Mouse (Mus musculus): ENCODE data around the gene Ptprd. TPM values are rescaled to one million over a fixed set of nuclear protein-coding genes. Genes with fewer than 3 reads are reported as not detected.

The Ptprd gene
- polyA plus RNA-seq, 1 experiment = 0.15 TPM

DNA sequence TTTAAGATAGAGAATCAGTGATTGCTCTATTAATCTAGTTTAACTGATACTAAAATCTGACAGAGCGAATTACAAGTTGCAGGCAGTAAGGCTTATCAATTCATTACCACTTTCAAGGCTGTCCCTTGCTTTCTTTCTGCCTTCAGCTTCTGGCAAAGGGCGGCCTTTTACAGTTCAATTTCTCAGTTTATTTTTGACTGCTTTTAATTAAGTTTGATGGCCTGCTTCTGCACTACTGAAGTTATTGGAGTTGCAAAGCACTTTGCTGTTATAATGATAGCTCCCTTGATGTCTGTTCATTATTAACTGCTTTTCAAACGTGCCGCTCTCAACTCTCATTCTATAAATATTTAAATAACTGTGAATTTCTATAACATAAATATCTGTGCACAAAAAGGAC, 673.9 kb downstream of the Ptprd start:
- H3K4me3 ChIP-seq (ENCODE audit: extremely low read depth, insufficient read depth, insufficient read length) = no peak overlapping the region
- TF ChIP-seq CTCF (IDR thresholded peaks at IDR 0.05; ENCODE audit: extremely low read depth, insufficient read depth, insufficient read length, insufficient replicate concordance) (no peak), POLR2A (IDR thresholded peaks at IDR 0.05; ENCODE audit: low read depth, low read length) (no peak)
- H3K27me3 ChIP-seq (ENCODE audit: control insufficient read depth, insufficient read depth, low read length) = no peaks in the 10 kb centered on the region
- no peaks in the 10 kb centered on the region for H3K4me1 ChIP-seq (ENCODE audit: control insufficient read depth, insufficient read depth, insufficient read length)
- H3K27ac ChIP-seq (ENCODE audit: insufficient read depth, low read length) = no peak overlapping the region
- H3K36me3 ChIP-seq (ENCODE audit: control insufficient read depth, insufficient read depth, low read length) = no peaks in the 10 kb centered on the region
- no peak for DNase-seq (ENCODE audit: low read depth in 1 of 2, low spot score in 2 of 2)
- WGBS = 91% methylated on average over 4 of the region's 4 CpGs

DNA sequence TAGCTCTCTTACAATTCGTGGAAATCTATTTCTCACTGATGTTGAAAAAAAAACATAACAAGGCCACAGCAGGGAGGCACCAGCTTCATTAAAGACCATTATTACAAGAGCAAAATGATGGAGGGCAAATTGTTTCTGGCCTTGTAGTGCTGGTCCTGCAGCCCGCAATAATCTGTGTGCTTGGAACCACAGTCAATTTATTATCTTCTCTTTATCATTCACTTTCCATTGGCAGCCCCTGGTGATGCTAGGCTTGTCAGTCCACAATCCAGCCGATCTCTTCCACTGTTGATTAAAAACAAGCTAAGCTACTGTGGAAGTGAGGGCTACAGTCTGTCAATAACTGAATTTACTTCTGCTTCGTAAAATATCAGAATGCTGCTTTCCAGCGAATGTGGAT, 674.4 kb downstream of the Ptprd start:
- no peaks in the 10 kb centered on the region for H3K27me3 ChIP-seq (ENCODE audit: control insufficient read depth, insufficient read depth, low read length)
- no peak overlapping the region for H3K4me3 ChIP-seq (ENCODE audit: extremely low read depth, insufficient read depth, insufficient read length)
- H3K4me1 ChIP-seq (ENCODE audit: control insufficient read depth, insufficient read depth, insufficient read length) = no peaks in the 10 kb centered on the region
- no peak overlapping the region for H3K27ac ChIP-seq (ENCODE audit: insufficient read depth, low read length)
- TF ChIP-seq CTCF (IDR thresholded peaks at IDR 0.05; ENCODE audit: extremely low read depth, insufficient read depth, insufficient read length, insufficient replicate concordance) (no peak), POLR2A (IDR thresholded peaks at IDR 0.05; ENCODE audit: low read depth, low read length) (no peak)
- no peak for DNase-seq (ENCODE audit: low read depth in 1 of 2, low spot score in 2 of 2)
- 85% methylated on average over 5 of the region's 5 CpGs for WGBS
- no peaks in the 10 kb centered on the region for H3K36me3 ChIP-seq (ENCODE audit: control insufficient read depth, insufficient read depth, low read length)

DNA sequence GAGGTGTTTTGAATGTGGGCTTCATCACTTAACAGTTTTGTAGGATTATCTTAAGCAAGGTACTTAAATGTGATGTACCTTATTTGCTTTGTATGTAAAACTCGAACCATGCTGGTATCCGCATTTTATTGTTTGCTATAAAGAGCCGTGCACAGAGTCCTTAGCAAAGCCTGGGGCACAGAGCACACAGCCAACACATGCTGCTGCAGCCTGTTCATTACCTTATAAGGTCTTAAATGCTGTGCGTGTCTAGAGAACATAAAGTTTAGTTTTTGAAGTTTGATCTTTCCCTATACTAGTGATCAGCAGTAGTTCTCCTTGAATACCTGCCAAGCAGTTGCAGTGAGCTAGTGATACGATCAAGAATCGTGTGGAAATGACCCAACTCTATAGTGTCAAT, 676.2 kb downstream of the Ptprd start:
- Histone ChIP-seq H3K27me3 (ENCODE audit: control insufficient read depth, insufficient read depth, low read length) (no peaks in the 10 kb centered on the region), H3K27ac (ENCODE audit: insufficient read depth, low read length) (no peak overlapping the region), H3K36me3 (ENCODE audit: control insufficient read depth, insufficient read depth, low read length) (no peaks in the 10 kb centered on the region), H3K4me1 (ENCODE audit: control insufficient read depth, insufficient read depth, insufficient read length) (no peaks in the 10 kb centered on the region), H3K4me3 (ENCODE audit: extremely low read depth, insufficient read depth, insufficient read length) (no peak overlapping the region)
- DNase-seq (ENCODE audit: low read depth in 1 of 2, low spot score in 2 of 2) = no peak
- 90% methylated on average over 6 of the region's 6 CpGs for WGBS
- TF ChIP-seq CTCF (IDR thresholded peaks at IDR 0.05; ENCODE audit: extremely low read depth, insufficient read depth, insufficient read length, insufficient replicate concordance) (no peak), POLR2A (IDR thresholded peaks at IDR 0.05; ENCODE audit: low read depth, low read length) (no peak)

DNA sequence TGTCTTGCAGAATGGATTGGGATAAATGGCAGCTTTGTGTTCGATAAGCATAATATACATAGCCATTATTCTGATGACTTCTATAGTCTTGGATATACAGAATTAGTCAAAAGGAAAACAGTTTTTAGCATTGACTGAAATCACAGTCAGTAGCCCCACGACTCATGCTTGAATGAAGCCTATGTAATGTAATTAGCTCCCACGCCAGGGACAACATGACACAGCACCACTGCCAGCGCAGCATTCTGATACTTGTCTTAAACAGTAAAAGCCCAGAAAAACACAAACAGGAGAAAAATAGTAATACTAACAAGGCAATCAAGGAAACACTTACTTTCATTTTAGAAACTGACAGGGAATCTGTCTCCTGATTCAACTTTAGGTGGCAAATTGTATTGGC, 677.2 kb downstream of the Ptprd start:
- 85% methylated on average over 4 of the region's 4 CpGs for WGBS
- Histone ChIP-seq H3K27ac (ENCODE audit: insufficient read depth, low read length) (no peak overlapping the region), H3K27me3 (ENCODE audit: control insufficient read depth, insufficient read depth, low read length) (no peaks in the 10 kb centered on the region), H3K36me3 (ENCODE audit: control insufficient read depth, insufficient read depth, low read length) (no peaks in the 10 kb centered on the region), H3K4me1 (ENCODE audit: control insufficient read depth, insufficient read depth, insufficient read length) (no peaks in the 10 kb centered on the region), H3K4me3 (ENCODE audit: extremely low read depth, insufficient read depth, insufficient read length) (no peak overlapping the region)
- TF ChIP-seq CTCF (IDR thresholded peaks at IDR 0.05; ENCODE audit: extremely low read depth, insufficient read depth, insufficient read length, insufficient replicate concordance) (no peak), POLR2A (IDR thresholded peaks at IDR 0.05; ENCODE audit: low read depth, low read length) (no peak)
- DNase-seq (ENCODE audit: low read depth in 1 of 2, low spot score in 2 of 2) = no peak

DNA sequence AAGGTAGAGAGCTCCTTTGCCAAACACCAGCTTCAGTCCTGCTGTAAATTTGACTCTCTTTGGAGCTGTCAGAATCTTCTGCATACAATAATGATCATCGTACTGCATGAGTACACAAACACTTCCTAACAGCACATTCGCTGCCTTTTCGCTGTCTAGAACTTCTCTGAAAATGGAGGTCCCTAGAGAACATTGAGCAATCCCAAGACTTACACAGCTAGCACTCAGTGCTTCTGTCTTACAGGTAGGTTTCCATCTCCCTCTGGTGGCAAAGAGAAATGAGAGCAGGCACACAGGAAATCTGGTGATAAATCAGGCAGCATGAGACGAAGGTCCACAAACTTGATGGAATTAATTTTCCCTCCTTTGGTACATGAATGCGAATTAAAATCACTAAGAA, 692.6 kb downstream of the Ptprd start:
- Histone ChIP-seq H3K4me1 (ENCODE audit: control insufficient read depth, insufficient read depth, insufficient read length) (no peaks in the 10 kb centered on the region), H3K36me3 (ENCODE audit: control insufficient read depth, insufficient read depth, low read length) (no peaks in the 10 kb centered on the region), H3K27ac (ENCODE audit: insufficient read depth, low read length) (no peak overlapping the region), H3K4me3 (ENCODE audit: extremely low read depth, insufficient read depth, insufficient read length) (no peak overlapping the region), H3K27me3 (ENCODE audit: control insufficient read depth, insufficient read depth, low read length) (no peaks in the 10 kb centered on the region)
- DNase-seq (ENCODE audit: low read depth in 1 of 2, low spot score in 2 of 2) = no peak
- TF ChIP-seq POLR2A (IDR thresholded peaks at IDR 0.05; ENCODE audit: low read depth, low read length) (no peak), CTCF (IDR thresholded peaks at IDR 0.05; ENCODE audit: extremely low read depth, insufficient read depth, insufficient read length, insufficient replicate concordance) (no peak)
- WGBS = 39% methylated on average over 5 of the region's 5 CpGs

DNA sequence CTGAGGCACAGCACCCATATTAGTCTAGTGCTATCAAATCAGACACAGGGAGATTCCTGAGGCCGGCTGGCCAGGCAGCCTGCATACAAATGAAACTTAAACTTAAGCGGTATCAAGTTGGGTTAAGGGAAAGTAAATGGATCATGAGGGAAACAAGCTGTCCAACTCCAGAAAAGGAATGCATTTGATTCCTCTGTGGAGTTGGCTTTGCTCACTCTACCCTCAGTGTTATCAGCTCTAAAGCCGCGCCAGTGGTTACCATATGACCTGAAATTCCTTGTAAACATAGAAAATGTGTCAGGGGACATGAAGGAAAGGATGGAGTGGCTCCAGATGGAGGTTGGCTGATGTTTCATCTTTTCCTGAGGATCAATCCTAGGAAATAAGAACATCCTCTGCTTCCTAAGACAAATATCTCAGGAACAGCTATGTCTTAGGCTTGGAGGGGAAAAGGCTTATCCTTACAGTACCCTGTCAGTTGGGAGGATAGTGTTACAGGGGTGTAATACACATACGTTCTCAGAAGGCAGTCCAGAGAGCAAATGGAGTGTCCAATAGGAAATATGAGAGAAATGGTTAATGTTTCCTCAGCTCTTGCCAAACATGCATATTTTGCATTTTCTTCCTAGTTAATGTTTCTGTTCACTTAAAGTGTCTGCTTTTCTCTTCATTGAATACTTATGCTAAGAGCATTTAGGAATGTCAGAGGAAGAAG, 697.7 kb downstream of the Ptprd start:
- no peak for TF ChIP-seq POLR2A (IDR thresholded peaks at IDR 0.05; ENCODE audit: low read depth, low read length)
- TF ChIP-seq CTCF (IDR thresholded peaks at IDR 0.05; ENCODE audit: extremely low read depth, insufficient read depth, insufficient read length, insufficient replicate concordance) = no peak
- Histone ChIP-seq H3K27ac (ENCODE audit: insufficient read depth, low read length) (no peak overlapping the region), H3K4me1 (ENCODE audit: control insufficient read depth, insufficient read depth, insufficient read length) (no peaks in the 10 kb centered on the region), H3K36me3 (ENCODE audit: control insufficient read depth, insufficient read depth, low read length) (no peaks in the 10 kb centered on the region), H3K4me3 (ENCODE audit: extremely low read depth, insufficient read depth, insufficient read length) (no peak overlapping the region), H3K27me3 (ENCODE audit: control insufficient read depth, insufficient read depth, low read length) (no peaks in the 10 kb centered on the region)
- WGBS = 82% methylated on average over 5 of the region's 5 CpGs
- no peak for DNase-seq (ENCODE audit: low read depth in 1 of 2, low spot score in 2 of 2)

DNA sequence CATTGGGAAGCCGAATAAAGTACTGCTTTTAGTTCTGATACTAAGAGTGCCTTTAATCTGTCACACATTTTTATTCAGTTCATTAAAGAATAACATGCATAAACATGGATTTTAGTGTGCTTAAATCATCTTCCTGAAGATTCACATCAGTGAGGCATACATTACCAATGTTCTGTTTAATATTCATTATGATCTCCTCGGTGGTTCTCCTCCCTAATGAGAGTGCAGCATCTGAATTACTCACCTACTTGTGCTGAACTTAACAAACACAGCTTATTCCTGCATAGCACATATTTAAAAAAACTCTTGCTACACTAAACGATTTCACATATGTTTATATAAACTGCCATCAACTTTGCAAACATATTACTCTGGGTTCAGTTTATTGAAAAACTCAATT, 698.7 kb downstream of the Ptprd start:
- Histone ChIP-seq H3K4me1 (ENCODE audit: control insufficient read depth, insufficient read depth, insufficient read length) (no peaks in the 10 kb centered on the region), H3K4me3 (ENCODE audit: extremely low read depth, insufficient read depth, insufficient read length) (no peak overlapping the region), H3K27ac (ENCODE audit: insufficient read depth, low read length) (no peak overlapping the region), H3K36me3 (ENCODE audit: control insufficient read depth, insufficient read depth, low read length) (no peaks in the 10 kb centered on the region), H3K27me3 (ENCODE audit: control insufficient read depth, insufficient read depth, low read length) (no peaks in the 10 kb centered on the region)
- no peak for TF ChIP-seq POLR2A (IDR thresholded peaks at IDR 0.05; ENCODE audit: low read depth, low read length)
- no peak for TF ChIP-seq CTCF (IDR thresholded peaks at IDR 0.05; ENCODE audit: extremely low read depth, insufficient read depth, insufficient read length, insufficient replicate concordance)
- 81% methylated on average over 3 of the region's 3 CpGs for WGBS
- no peak for DNase-seq (ENCODE audit: low read depth in 1 of 2, low spot score in 2 of 2)
